Mouse (Mus musculus) fibroblast of lung, adult 2 months (primary cell): ENCODE data around the gene Dync2li1.

Experiments used
- DNase-seq: peaks from one replicate; pipeline ENCODE4 v3.0.0-alpha.2; 2011; ENCODE audit warnings: low read depth

The Dync2li1 gene

DNA sequence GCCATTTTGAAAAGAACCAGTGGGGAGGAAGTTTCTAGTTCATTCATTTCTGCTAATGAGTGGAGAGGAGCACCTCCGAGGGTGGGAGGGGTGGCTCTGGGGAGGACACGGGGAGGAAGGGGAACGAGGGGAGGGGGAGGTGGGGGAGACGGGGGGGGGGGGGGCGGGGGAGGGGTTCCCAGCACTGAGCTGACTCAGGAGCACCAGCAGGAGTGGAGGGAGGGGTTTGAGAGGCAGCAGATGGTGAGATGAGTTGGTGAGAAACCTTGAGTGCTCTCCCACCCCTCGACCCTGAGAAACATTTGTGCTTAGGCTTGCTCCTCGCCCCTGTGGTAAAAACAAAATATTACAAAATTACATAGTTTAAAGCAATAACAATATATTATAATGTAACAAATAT, 19.6 kb downstream of the Dync2li1 start:
- no peak for DNase-seq

DNA sequence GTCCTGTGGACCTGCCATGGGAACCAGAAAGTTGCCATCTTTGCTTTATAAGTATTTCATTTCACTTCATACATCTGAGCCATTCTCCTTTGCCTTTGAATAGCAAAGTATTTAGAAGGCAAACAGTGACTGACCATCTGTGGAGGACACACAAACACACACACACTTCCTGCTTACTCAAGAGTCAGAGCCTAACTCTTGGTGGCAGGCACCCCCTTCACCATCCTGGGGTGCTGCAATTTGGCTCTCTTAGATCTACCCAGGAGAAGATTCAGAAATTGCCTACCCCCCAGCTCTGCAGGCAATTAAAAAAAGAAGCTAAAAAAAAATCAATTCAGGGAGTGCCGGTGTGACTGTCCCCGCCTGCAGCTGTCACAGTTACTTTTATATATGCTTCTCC, 20.2 kb downstream of the Dync2li1 start:
- no peak for DNase-seq

- no peak for DNase-seq
Measured at GRCm38 (mm10) chr17:84647630-84648029, 21.3 kb downstream of the Dync2li1 start.

DNA sequence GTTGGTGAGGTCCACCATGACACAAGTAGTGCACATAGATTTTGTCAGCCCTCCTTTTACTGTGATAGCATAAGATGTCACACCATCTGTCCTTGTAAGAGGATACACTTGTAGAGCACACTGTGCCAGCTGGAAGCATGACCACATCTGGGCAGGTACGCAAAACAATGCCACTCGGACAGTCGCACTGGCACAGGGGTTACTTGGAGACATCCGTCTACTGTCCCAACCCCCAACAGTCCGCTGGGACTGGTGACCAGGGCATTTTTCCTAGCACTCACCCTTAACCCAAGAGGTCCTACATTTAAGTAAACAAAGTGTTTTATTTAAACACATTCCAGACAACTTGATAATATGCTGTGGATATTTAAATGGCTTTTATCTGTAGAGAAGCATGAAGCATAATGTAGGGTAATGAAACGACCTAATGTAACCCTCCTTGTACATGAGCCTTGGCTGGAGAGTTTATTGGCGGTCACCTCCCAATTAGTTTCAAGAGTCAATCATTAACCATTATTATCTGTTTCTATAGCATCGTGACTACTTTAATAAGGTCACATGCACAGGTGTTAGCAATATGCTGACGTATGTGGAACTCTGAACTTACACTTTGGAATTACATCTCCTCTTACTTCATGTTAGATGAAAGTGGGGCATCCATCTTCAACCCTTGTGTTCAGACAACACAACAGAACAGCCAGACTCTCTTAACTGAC, 24.2 kb downstream of the Dync2li1 start:
- no peak for DNase-seq

- no peak for DNase-seq
Measured at GRCm38 (mm10) chr17:84653544-84653943, 27.2 kb downstream of the Dync2li1 start.

- no peak for DNase-seq
Measured at GRCm38 (mm10) chr17:84656205-84656604, 29.9 kb downstream of the Dync2li1 start.

DNA sequence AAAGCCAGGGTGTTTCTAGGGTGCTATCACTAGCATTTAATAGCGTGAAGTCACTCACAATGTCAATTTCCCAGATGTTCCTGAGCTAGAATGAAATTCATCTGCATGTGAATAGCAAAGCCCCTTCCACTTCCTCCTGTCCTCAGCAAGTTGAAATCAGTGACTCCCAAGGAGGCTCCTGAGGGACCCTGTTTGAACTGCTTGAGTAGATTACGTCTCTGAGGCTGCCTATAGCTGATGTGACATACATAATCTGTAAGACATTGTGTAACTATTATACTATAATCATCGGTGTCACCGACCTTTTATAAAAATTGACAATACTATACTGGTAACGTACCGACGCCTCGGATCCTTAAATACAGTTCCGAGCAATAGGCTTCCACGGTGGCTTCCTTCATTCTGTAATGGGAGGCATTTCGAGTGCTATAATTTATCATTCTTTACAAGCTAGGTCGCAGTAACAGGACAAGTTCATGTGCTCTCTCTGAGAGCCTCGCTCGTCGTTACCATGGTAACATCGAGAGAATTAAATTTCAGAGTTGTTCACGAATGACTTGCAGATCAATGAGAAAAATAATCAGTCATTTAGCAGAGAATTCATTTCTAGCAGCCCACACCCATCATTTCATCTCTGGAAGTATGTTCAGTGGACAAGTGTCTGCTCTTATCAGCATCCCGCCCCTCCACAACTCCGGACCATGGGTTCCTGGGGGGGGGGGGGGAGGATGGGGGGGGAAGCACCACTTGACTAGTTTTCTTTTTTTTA, 30.5 kb downstream of the Dync2li1 start:
- DNase-seq, result no peak

GRCm38 (mm10) chr17:84657422-84657732, 31.1 kb downstream of the Dync2li1 start:
- DNase-seq, result no peak

- DNase-seq, result no peak
Measured at GRCm38 (mm10) chr17:84657782-84658181, 31.5 kb downstream of the Dync2li1 start.

DNA sequence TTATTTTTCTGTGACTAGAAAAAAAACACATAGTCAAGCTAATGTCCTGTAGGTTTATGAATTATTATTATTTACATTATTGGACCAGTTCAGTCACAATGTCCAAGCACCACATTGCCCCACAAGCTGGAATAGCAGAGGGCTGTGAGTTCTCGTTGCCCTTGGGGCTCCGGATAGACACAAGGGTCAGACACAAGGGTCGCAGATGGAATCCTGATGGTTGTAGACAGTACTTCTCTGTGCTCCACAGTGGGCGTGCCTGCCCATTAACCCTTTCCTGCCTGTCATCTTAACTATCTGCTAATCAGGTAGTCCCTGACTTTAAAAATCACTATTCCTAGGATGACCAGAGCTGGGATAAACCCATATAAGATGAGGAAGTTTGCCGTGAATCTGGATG, 31.9 kb downstream of the Dync2li1 start:
- DNase-seq, result no peak

GRCm38 (mm10) chr17:84658951-84659350, 32.7 kb downstream of the Dync2li1 start:
- DNase-seq, result no peak

DNA sequence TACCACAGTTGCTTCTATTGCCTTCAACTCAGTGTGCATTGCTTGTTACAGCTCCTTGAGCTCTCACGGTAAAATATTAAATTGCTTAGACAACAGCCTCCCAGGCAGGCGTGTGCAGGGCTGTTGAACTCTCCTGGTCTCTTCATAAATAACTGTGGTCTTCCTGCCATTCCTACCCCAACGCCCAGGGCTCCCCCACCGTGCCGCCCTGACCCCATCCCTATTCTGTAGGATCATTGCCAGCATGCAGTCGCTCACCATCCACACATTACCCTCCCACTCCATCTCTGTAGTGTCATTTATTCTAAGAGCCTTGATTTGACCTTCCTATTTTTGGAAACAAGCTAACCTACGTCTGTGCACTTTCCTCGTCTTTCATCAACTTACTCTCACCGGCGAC, 38.8 kb downstream of the Dync2li1 start:
- DNase-seq, result no peak

GRCm38 (mm10) chr17:84665691-84666090, 39.4 kb downstream of the Dync2li1 start:
- no peak for DNase-seq

DNA sequence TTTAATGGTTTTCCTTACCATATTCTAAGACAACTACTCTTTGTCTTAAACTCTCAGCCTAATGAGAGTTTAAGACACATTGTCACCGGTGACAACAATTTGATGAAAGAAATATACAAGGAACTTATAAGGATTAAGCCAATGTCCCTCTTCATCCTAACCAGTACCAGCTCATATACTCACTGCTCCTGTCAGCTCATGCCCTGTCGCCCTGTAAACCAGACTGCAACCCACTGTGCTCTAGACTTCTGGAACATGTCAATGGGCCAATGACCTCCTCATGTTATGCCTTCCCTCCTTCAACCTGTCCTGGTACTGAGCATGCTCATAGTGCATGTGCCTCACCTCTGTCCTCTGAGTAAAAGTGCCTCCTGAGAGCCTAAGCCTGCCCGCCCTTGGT, 41.6 kb downstream of the Dync2li1 start:
- DNase-seq, result no peak

- no peak for DNase-seq
Measured at GRCm38 (mm10) chr17:84672376-84673369, 46.4 kb downstream of the Dync2li1 start.

- no peak for DNase-seq
Measured at GRCm38 (mm10) chr17:84674048-84674447, 47.8 kb downstream of the Dync2li1 start.

DNA sequence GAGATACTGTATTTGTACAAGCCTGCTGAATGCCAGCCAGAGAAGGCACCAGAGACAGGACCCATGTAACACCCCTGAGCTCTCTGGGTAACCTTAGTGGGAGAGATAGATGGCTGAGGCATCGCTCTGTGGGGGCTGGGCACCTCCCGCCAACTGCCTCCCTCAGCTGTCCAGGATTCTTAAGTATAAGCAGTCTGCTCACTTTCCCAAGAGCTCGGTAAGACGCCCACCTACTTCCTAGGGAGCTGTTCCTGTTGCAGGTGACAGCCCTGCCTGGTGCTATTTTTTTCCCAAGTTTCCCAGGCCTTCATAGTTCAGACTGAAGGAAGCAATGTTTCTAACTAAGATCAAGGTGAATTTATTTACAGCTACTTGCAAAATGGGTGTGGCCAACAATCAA, 48.9 kb downstream of the Dync2li1 start:
- no peak for DNase-seq

- no peak for DNase-seq
Measured at GRCm38 (mm10) chr17:84675951-84676366, 49.7 kb downstream of the Dync2li1 start, which contains the start of gene Abcg8. Gene Abcg8 (plus strand): TSS chr17:84676302.

DNA sequence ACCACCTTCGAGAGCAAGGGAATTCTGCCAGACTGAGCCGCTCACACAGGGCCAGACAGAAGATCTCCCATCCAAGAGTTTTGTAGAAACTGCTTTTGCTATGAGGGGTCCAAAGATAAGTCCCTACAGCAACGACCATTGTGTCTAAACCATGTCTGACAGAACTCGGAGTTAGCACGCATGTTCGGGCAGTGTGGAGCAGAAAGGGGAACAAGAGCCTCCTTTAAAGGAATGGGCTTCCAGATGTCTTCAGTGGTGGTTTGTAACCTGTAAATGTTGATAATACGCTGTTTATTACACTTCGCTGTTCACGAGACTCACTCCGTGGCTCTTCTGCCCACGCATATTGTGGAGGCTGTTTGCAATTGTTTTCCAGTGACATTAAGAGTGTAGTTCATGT, 51.3 kb downstream of the Dync2li1 start:
- no peak for DNase-seq

DNA sequence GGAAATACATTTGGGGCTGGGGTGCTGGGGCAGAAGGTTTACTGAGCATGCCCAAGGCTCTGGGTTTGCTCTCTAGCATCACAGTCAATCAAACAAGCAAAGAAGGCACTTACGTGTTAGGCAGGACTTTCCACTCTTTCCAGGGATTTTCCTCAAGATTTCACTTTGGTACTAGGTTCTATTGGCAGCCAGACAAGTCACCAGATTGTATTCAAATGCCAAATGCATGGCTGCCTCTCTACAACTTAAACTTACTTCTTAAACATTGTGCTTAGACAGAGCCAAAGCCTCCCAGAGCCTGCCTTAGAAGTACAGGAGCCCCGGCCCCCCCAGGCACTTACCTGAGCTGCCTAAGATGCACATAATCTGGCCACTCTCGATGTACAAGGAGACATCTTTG, 55.4 kb downstream of the Dync2li1 start:
- DNase-seq, result no peak

DNA sequence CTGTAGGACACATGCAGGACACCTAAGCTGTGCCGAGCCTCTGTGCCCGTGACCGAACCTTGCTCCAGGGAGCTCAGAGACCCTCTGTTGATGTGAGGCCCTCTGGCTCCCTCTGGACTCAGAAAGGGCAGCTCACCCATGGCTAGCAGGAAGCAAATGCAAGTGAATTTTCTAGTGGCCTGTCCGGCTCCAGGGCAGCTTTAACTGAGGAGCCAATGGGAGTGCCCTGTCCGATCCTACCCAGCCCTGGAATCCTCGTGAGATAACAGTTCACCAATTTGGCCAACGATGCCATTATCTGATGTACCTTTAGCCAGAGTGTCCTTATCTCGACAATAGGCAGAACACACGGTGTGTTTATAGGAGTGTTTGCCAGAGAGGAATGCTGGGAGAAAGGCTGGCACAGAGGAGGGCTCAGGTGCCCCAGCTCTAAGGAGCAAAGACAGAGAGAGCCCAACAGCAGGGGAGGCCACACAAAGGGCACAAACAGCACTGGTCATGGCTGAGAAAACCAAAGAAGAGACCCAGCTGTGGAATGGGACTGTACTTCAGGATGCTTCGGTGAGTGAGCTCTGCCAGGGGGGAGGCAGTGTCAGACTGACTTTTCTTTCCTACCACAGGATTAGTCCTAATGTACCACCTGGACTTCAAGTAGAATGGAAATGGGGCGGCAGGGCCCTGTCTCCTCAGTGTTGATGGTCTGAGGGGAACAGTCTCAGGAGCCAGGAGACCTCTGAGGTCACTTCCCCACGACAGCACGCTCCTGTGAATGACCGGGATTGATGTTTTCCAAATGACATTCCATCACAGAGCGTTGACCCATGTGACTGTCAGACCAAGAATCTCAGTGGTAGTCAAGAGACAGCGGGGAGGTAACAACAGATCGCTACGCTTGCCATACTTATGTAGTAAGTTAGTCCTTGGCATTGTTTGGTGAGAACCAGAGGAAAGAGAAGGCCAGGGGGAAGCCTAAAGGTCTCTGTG, 56.7 kb downstream of the Dync2li1 start, which contains the start of gene Abcg5:
Gene Abcg5, minus strand, starts transcription at position 278 of the 984 bp plus-strand sequence.
- DNase-seq, result no peak
